Mouse (Mus musculus): ENCODE results near the gene Ccdc84.

GRCm38 (mm10) chr9:44373386-44373785, 45.0 kb downstream of the Ccdc84 start:
- TF ChIP-seq POLR2A (IDR thresholded peaks at IDR 0.05; ENCODE audit: insufficient read length, low read depth) (no peak), E2F4 (IDR thresholded peaks at IDR 0.05; ENCODE audit: insufficient read depth) (no peak), MYOG (IDR thresholded peaks at IDR 0.05; ENCODE audit: control insufficient read depth in 1 of 3, insufficient read depth in 1 of 3, insufficient read length in 2 of 3, low read depth in 2 of 3) (no peak), USF1 (IDR thresholded peaks at IDR 0.05; ENCODE audit: low read depth) (no peak), TCF3 (IDR thresholded peaks at IDR 0.05; ENCODE audit: insufficient read length, low read depth) (no peak), MAX (IDR thresholded peaks at IDR 0.05; ENCODE audit: low read depth) (no peak), POLR2AphosphoS2 (IDR thresholded peaks at IDR 0.05; ENCODE audit: insufficient read length, low read depth) (no peak), TCF12 (IDR thresholded peaks at IDR 0.05; ENCODE audit: insufficient read depth, poor library complexity, severe bottlenecking) (no peak), MYOD1 (IDR thresholded peaks at IDR 0.05; ENCODE audit: control insufficient read depth in 1 of 3, insufficient read length in 2 of 3, low read depth in 2 of 3) (no peak)
